Comparison of ENCODE assay signal across 8 mouse cellular contexts in the genomic region with DNA sequence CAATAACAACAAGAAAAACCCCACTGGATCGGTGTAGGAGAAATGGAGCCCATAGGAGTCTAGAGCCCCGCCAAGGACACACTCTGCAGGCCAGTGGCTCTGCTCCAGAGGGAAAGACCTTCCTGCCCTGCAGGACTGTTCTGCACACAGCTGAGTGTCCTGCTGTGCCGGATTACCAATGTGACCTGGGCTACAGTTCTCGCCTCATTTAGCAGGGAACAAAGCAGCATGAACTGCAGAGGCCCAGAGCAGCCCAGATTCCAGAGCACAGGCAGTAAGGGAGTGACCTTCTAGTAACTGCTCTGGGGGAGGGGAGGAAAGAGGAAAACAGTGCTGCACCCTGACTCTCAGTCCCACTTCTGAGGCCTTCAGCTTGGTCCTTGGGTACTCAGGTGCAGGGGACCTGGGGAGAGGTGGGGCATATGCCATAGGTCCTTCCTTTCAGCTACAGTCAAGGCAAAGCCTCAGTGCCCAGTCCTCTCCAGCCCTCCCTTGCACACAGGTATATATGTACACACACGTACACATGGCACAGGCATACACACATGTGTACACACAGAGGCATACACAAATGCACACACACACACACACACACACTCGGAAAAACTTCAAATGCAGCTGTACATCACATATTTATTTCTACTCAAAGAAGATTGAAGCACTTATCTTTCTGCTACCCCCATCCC.
DNase-seq lines count a peak whose midpoint lies in the region; ATAC-seq lines count a peak whose summit lies in the region.

No protein-coding gene starts in this region.

- H3K4me3 ChIP-seq in heart, embryonic 16.5 days (ENCODE audit: low read length) = no peak overlapping the region
- H3K4me3 ChIP-seq in limb, embryonic 10.5 days = no peak overlapping the region

- peak overlapping the region; percentile 2; the same call in 1 of the 2 replicates for H3K4me2 ChIP-seq in heart, embryonic 16.5 days (ENCODE audit: low read depth, low read length)

- ATAC-seq in heart, embryonic 16.5 days (replicated peaks; ENCODE audit: extremely low read depth, insufficient read depth, low FRiP score) = peak; percentile 75

- no peaks in the 10 kb centered on the region for H3K9me3 ChIP-seq in heart, embryonic 16.5 days (replicated peaks; ENCODE audit: control insufficient read depth, low read length)
- H3K9me3 ChIP-seq in limb, embryonic 10.5 days (replicated peaks) = no peaks in the 10 kb centered on the region

- peak overlapping the region; percentile 84 for H3K27ac ChIP-seq in heart, embryonic 16.5 days (ENCODE audit: low read length)
- peak overlapping the region; percentile 75 for H3K27ac ChIP-seq in limb, embryonic 10.5 days

- intact Hi-C loops in heart, postnatal 25 days (cut with DNase I) = no loop called here

- DNase-seq in heart, adult 11 months = peak; percentile 95
- no peak for DNase-seq in heart, postnatal 25 days (ENCODE audit: low spot score)
- DNase-seq in embryo, embryonic 10.5 days (ENCODE audit: low spot score) = peak; percentile 75
- peak; percentile 48 for DNase-seq in limb, embryonic 10.5 days (ENCODE audit: low spot score)
- no peak for DNase-seq in right cerebral cortex, adult 18-20 months
- no peak for DNase-seq in layer of hippocampus, postnatal 14 days (ENCODE audit: low spot score in 2 of 2)
- no peak for DNase-seq in thymus, postnatal 36 days

- H3K9ac ChIP-seq in heart, embryonic 16.5 days (ENCODE audit: low read length) = peak overlapping the region; percentile 28; the same call in 1 of the 2 replicates

- peaks cover 12% of the 10 kb centered on the region for H3K4me1 ChIP-seq in heart, embryonic 16.5 days (ENCODE audit: control insufficient read depth, insufficient read depth, low read length)
- peaks cover 29% of the 10 kb centered on the region for H3K4me1 ChIP-seq in limb, embryonic 10.5 days

- no peaks in the 10 kb centered on the region for H3K27me3 ChIP-seq in heart, embryonic 16.5 days (ENCODE audit: control insufficient read depth, insufficient read depth, low read length)
- no peaks in the 10 kb centered on the region for H3K27me3 ChIP-seq in limb, embryonic 10.5 days (ENCODE audit: low read depth, poor library complexity, severe bottlenecking)

- WGBS in heart, embryonic 16.5 days = 48% methylated on average over 6 of the region's 6 CpGs
- WGBS in limb, embryonic 10.5 days = 53% methylated on average over 6 of the region's 6 CpGs

- H3K36me3 ChIP-seq in heart, embryonic 16.5 days (ENCODE audit: control insufficient read depth, insufficient read depth) = no peaks in the 10 kb centered on the region
- no peaks in the 10 kb centered on the region for H3K36me3 ChIP-seq in limb, embryonic 10.5 days

Comparison
In these comparisons a context has a peak if more than half of its experiments do, and no peak if none do; other contexts are left out.
1. DNase-seq: peak in heart, adult 11 months (single experiment), embryo, embryonic 10.5 days (single experiment) and limb, embryonic 10.5 days (single experiment); none in heart, postnatal 25 days (single experiment), right cerebral cortex, adult 18-20 months (single experiment), layer of hippocampus, postnatal 14 days (0 of 2) and thymus, postnatal 36 days (0 of 2).